Mouse (Mus musculus) hindbrain, embryonic 14.5 days (tissue): Measurements from ENCODE around the gene Rnase11. TPM values are rescaled to one million over a fixed set of nuclear protein-coding genes. Genes with fewer than 3 reads are reported as not detected.

ENCODE experiments used
- ATAC-seq: fragments of 200-750 bp; cut with Nextera tagmentation; 2 replicates; pipeline ENCODE4 v1.8.0; 2017; ENCODE audit warnings: moderate number of reproducible peaks, mild to moderate bottlenecking, moderate TSS enrichment, moderate library complexity; ENCODE audit not compliant: low FRiP score
- DNase-seq: peaks from one replicate; pipeline ENCODE4 v3.0.0-alpha.2; 2015; ENCODE audit warnings: low spot score
- H3K27ac ChIP-seq: fragments of 300-500 bp; sonication (generic); 2 replicates; pipeline ENCODE4 v1.5.1; 2014; ENCODE audit warnings: mild to moderate bottlenecking, moderate library complexity
- H3K27me3 ChIP-seq: fragments of 300-500 bp; sonication (generic); 2 replicates; pipeline ENCODE4 v1.6.1; 2014; ENCODE audit warnings: mild to moderate bottlenecking, low read length, mixed read lengths; ENCODE audit not compliant: control insufficient read depth, insufficient read depth
- H3K36me3 ChIP-seq: fragments of 300-500 bp; sonication (generic); replicated peaks from 2 replicates; pipeline ENCODE4 v1.6.1; 2014; ENCODE audit not compliant: control insufficient read depth, insufficient read depth
- H3K4me1 ChIP-seq: fragments of 300-500 bp; sonication (generic); replicated peaks from 2 replicates; pipeline ENCODE4 v1.6.1; 2014; ENCODE audit warnings: antibody characterized with exemption, low read length, mixed read lengths; ENCODE audit not compliant: control insufficient read depth, insufficient read depth
- H3K4me2 ChIP-seq: fragments of 300-500 bp; sonication (generic); replicated peaks from 2 replicates; pipeline ENCODE4 v1.6.1; 2014; ENCODE audit warnings: mild to moderate bottlenecking, moderate library complexity
- H3K4me3 ChIP-seq: fragments of 300-500 bp; sonication (generic); replicated peaks from 2 replicates; pipeline ENCODE4 v1.5.1; 2014; ENCODE audit warnings: mild to moderate bottlenecking, low read length
- H3K9ac ChIP-seq: fragments of 300-500 bp; sonication (generic); 2 replicates; pipeline ENCODE4 v1.6.1; 2014
- H3K9me3 ChIP-seq: fragments of 300-500 bp; sonication (generic); 2 replicates; pipeline ENCODE4 v1.6.1; 2016; ENCODE audit warnings: low read length; ENCODE audit not compliant: control insufficient read depth
- WGBS: fragments of 180-500 bp; shearing (Covaris S2); extraction: QIAGEN DNeasy Blood & Tissue Kit; methylation state at CpG from one replicate; pipeline ENCODE4 v1.1.7; 2014; 5-methylcytosine and 5-hydroxymethylcytosine counted together
- polyA plus RNA-seq: library from polyadenylated mRNA; unstranded; fragments of >200 nt; fragmentation: Nextera tagmentation; extraction: Ambion mirVana; gene quantifications from 2 replicates; pipeline ENCODE4 v1.2.1, GENCODE M21; 2014

Gene Rnase11
- polyA plus RNA-seq, 1 experiment from 2014 or later = not detected

GRCm38 (mm10) chr14:51090921-51091900, 41.2 kb upstream of the Rnase11 start, which contains the start of the genes Rnase4 and Ang:
Gene Rnase4 (plus strand): TSS chr14:51091077.
Gene Ang (plus strand): TSS chr14:51091150.
- ATAC-seq = peak; percentile 32; the same call in 1 of the 2 replicates
- peak within 1 kb of the TSS; percentile 58 for H3K27ac ChIP-seq
- H3K4me1 ChIP-seq = no peaks in the 10 kb centered on the region; the same call in none of the 2 replicates
- no peaks in the 10 kb centered on the region for H3K27me3 ChIP-seq
- WGBS = 7% methylated on average over 33 of the region's 33 CpGs
- peak within 1 kb of the TSS; percentile 56 for H3K4me3 ChIP-seq
- no peaks in the 10 kb centered on the region for H3K36me3 ChIP-seq
- peak within 1 kb of the TSS; percentile 80 for H3K4me2 ChIP-seq
- H3K9me3 ChIP-seq = no peaks in the 10 kb centered on the region
- H3K9ac ChIP-seq = peak within 1 kb of the TSS; percentile 57
- peak; percentile 61 for DNase-seq

- ATAC-seq (peak; percentile 53), DNase-seq (peak; percentile 97)
- H3K27ac ChIP-seq = peak overlapping the region; percentile 58
- H3K4me2 ChIP-seq = peak overlapping the region; percentile 80
- H3K27me3 ChIP-seq = no peaks in the 10 kb centered on the region
- no peaks in the 10 kb centered on the region for H3K36me3 ChIP-seq
- WGBS = under 1% methylated on average over 27 of the region's 27 CpGs
- no peaks in the 10 kb centered on the region for H3K9me3 ChIP-seq
- peak overlapping the region; percentile 57 for H3K9ac ChIP-seq
- no peaks in the 10 kb centered on the region; the same call in none of the 2 replicates for H3K4me1 ChIP-seq
- peak overlapping the region; percentile 56 for H3K4me3 ChIP-seq
Observed at GRCm38 (mm10) chr14:51090077-51090781, 40.3 kb upstream of the Rnase11 start.

- WGBS = under 1% methylated on average over 15 of the region's 15 CpGs
Observed at GRCm38 (mm10) chr14:51089674-51090076, 39.7 kb upstream of the Rnase11 start.

GRCm38 (mm10) chr14:51088970-51089673, 39.2 kb upstream of the Rnase11 start:
- H3K4me3 ChIP-seq = peak overlapping the region; percentile 56
- H3K4me2 ChIP-seq = peak overlapping the region; percentile 80
- no peaks in the 10 kb centered on the region for H3K9me3 ChIP-seq
- H3K27ac ChIP-seq = peak overlapping the region; percentile 64
- peaks cover 6% of the 10 kb centered on the region for H3K27me3 ChIP-seq
- H3K36me3 ChIP-seq = no peaks in the 10 kb centered on the region
- under 1% methylated on average over 34 of the region's 34 CpGs for WGBS
- H3K9ac ChIP-seq = peak overlapping the region; percentile 57
- DNase-seq (peak; percentile 100), ATAC-seq (peak; percentile 95)
- no peaks in the 10 kb centered on the region; the same call in none of the 2 replicates for H3K4me1 ChIP-seq

More at GRCm38 (mm10) chr14:51089674-51090076, 39.7 kb upstream of the Rnase11 start:
- Histone ChIP-seq H3K4me1 (no peaks in the 10 kb centered on the region; the same call in none of the 2 replicates), H3K36me3 (no peaks in the 10 kb centered on the region), H3K27ac (peak overlapping the region; percentile 58), H3K9ac (peak overlapping the region; percentile 57), H3K4me3 (peak overlapping the region; percentile 56), H3K4me2 (peak overlapping the region; percentile 80), H3K9me3 (no peaks in the 10 kb centered on the region), H3K27me3 (no peaks in the 10 kb centered on the region; the same call in 1 of the 2 replicates)
- DNase-seq = no peak
- ATAC-seq = no peak

GRCm38 (mm10) chr14:51088166-51088969, 38.4 kb upstream of the Rnase11 start:
- peaks cover 13% of the 10 kb centered on the region for H3K27me3 ChIP-seq
- under 1% methylated on average over 23 of the region's 23 CpGs for WGBS
- H3K4me2 ChIP-seq = peak overlapping the region; percentile 80
- DNase-seq = peak; percentile 88
- H3K27ac ChIP-seq = peak overlapping the region; percentile 64
- H3K4me1 ChIP-seq = no peaks in the 10 kb centered on the region; the same call in none of the 2 replicates
- peak overlapping the region; percentile 54 for H3K9ac ChIP-seq
- ATAC-seq = peak; percentile 25
- peak overlapping the region; percentile 56 for H3K4me3 ChIP-seq
- H3K36me3 ChIP-seq = no peaks in the 10 kb centered on the region
- H3K9me3 ChIP-seq = no peaks in the 10 kb centered on the region

- ATAC-seq (no peak), DNase-seq (no peak)
- H3K4me3 ChIP-seq = peak overlapping the region; percentile 56
- no peaks in the 10 kb centered on the region for H3K36me3 ChIP-seq
- peak overlapping the region; percentile 80 for H3K4me2 ChIP-seq
- WGBS = 10% methylated on average over 9 of the region's 9 CpGs
- peak overlapping the region; percentile 14; the same call in 1 of the 2 replicates for H3K9ac ChIP-seq
- H3K9me3 ChIP-seq = no peaks in the 10 kb centered on the region
- no peaks in the 10 kb centered on the region; the same call in none of the 2 replicates for H3K4me1 ChIP-seq
- no peak overlapping the region for H3K27ac ChIP-seq
- H3K27me3 ChIP-seq = peaks cover 17% of the 10 kb centered on the region
Observed at GRCm38 (mm10) chr14:51087762-51088161, 37.8 kb upstream of the Rnase11 start.

- Histone ChIP-seq H3K9ac (no peak overlapping the region), H3K27me3 (peaks cover 25% of the 10 kb centered on the region), H3K4me3 (no peak overlapping the region), H3K27ac (no peak overlapping the region), H3K4me2 (no peak overlapping the region), H3K36me3 (no peaks in the 10 kb centered on the region), H3K4me1 (no peaks in the 10 kb centered on the region; the same call in 1 of the 2 replicates), H3K9me3 (no peaks in the 10 kb centered on the region)
- WGBS = 76% methylated on average over 4 of the region's 4 CpGs
- ATAC-seq (no peak), DNase-seq (no peak)
Observed at GRCm38 (mm10) chr14:51085911-51086310, 35.9 kb upstream of the Rnase11 start.

- Histone ChIP-seq H3K27me3 (peaks cover 27% of the 10 kb centered on the region), H3K27ac (no peak overlapping the region), H3K4me1 (no peaks in the 10 kb centered on the region; the same call in 1 of the 2 replicates), H3K4me3 (no peak overlapping the region), H3K9me3 (no peaks in the 10 kb centered on the region), H3K9ac (no peak overlapping the region), H3K36me3 (no peaks in the 10 kb centered on the region), H3K4me2 (no peak overlapping the region)
- WGBS = 96% methylated on average over 2 of the region's 2 CpGs
- ATAC-seq = no peak
- DNase-seq = no peak
Observed at GRCm38 (mm10) chr14:51085086-51085485, 35.1 kb upstream of the Rnase11 start.
